Mouse (Mus musculus) hindbrain, embryonic 13.5 days (tissue): ENCODE measurements around the gene Tdrd7. TPM values are rescaled to one million over a fixed set of nuclear protein-coding genes. Genes with fewer than 3 reads are reported as not detected.
A peak's percentile ranks its signal among the peaks of the same experiment; 100 is the strongest.

Experiments
- ATAC-seq: fragments of 200-750 bp; cut with Nextera tagmentation; 2 replicates; pipeline ENCODE4 v1.8.0; 2017; ENCODE audit warnings: moderate TSS enrichment; ENCODE audit not compliant: low FRiP score
- H3K27ac ChIP-seq: fragments of 300-500 bp; sonication (generic); 2 replicates; pipeline ENCODE4 v1.5.1; 2015; ENCODE audit warnings: inconsistent platforms, mild to moderate bottlenecking, moderate library complexity
- H3K27me3 ChIP-seq: fragments of 300-500 bp; sonication (generic); 2 replicates; pipeline ENCODE4 v1.6.1; 2015; ENCODE audit warnings: mild to moderate bottlenecking, inconsistent platforms
- H3K36me3 ChIP-seq: fragments of 300-500 bp; sonication (generic); 2 replicates; pipeline ENCODE4 v1.6.1; 2015; ENCODE audit warnings: mild to moderate bottlenecking, inconsistent platforms
- H3K4me1 ChIP-seq: fragments of 300-500 bp; sonication (generic); replicated peaks from 2 replicates; pipeline ENCODE4 v1.6.1; 2015; ENCODE audit warnings: inconsistent platforms
- H3K4me2 ChIP-seq: fragments of 300-500 bp; sonication (generic); 2 replicates; pipeline ENCODE4 v1.6.1; 2015; ENCODE audit warnings: inconsistent platforms, mild to moderate bottlenecking, moderate library complexity
- H3K4me3 ChIP-seq: fragments of 300-500 bp; sonication (generic); 2 replicates; pipeline ENCODE4 v1.5.1; 2015; ENCODE audit warnings: mild to moderate bottlenecking, inconsistent platforms
- H3K9ac ChIP-seq: fragments of 300-500 bp; sonication (generic); 2 replicates; pipeline ENCODE4 v1.6.1; 2015; ENCODE audit warnings: mild to moderate bottlenecking, inconsistent platforms
- H3K9me3 ChIP-seq: fragments of 300-500 bp; sonication (generic); 2 replicates; pipeline ENCODE4 v1.6.1; 2016; ENCODE audit warnings: inconsistent platforms
- WGBS: fragments of 180-500 bp; shearing (Covaris S2); methylation state at CpG from one replicate; pipeline ENCODE4 v1.1.7; 2015; 5-methylcytosine and 5-hydroxymethylcytosine counted together
- polyA plus RNA-seq: library from polyadenylated mRNA; unstranded; fragments of >200 nt; fragmentation: Nextera tagmentation; extraction: Ambion mirVana; gene quantifications from 2 replicates; pipeline ENCODE4 v1.2.1, GENCODE M21; 2015

Tdrd7 gene
- polyA plus RNA-seq, 1 experiment from 2014 or later, result 21.0 TPM

GRCm38 (mm10) chr4:45956706-45957105, 8.4 kb upstream of the Tdrd7 start:
- H3K9ac ChIP-seq, result no peak overlapping the region
- no peak overlapping the region for H3K4me3 ChIP-seq
- no peaks in the 10 kb centered on the region for H3K9me3 ChIP-seq
- no peak for ATAC-seq
- no peaks in the 10 kb centered on the region for H3K27me3 ChIP-seq
- no peaks in the 10 kb centered on the region for H3K36me3 ChIP-seq
- H3K4me1 ChIP-seq, result no peaks in the 10 kb centered on the region
- 91% methylated on average over 4 of the region's 4 CpGs for WGBS
- no peak overlapping the region for H3K27ac ChIP-seq
- no peak overlapping the region for H3K4me2 ChIP-seq

GRCm38 (mm10) chr4:45965737-45966447, 758 bp downstream of the Tdrd7 start:
- 55% methylated on average over 13 of the region's 13 CpGs for WGBS
- Histone ChIP-seq H3K9ac (no peak overlapping the region), H3K4me1 (peaks cover 22% of the 10 kb centered on the region), H3K4me2 (no peak overlapping the region), H3K27me3 (peaks cover 13% of the 10 kb centered on the region), H3K4me3 (no peak overlapping the region), H3K27ac (no peak overlapping the region), H3K9me3 (no peaks in the 10 kb centered on the region), H3K36me3 (no peaks in the 10 kb centered on the region)
- ATAC-seq, result no peak

- 33% methylated on average over 6 of the region's 6 CpGs for WGBS
- no peak overlapping the region for H3K9ac ChIP-seq
- no peaks in the 10 kb centered on the region for H3K9me3 ChIP-seq
- no peak overlapping the region for H3K27ac ChIP-seq
- H3K4me2 ChIP-seq, result no peak overlapping the region
- H3K4me3 ChIP-seq, result no peak overlapping the region
- no peaks in the 10 kb centered on the region for H3K36me3 ChIP-seq
- peaks cover 22% of the 10 kb centered on the region for H3K4me1 ChIP-seq
- no peak for ATAC-seq
- H3K27me3 ChIP-seq, result peaks cover 17% of the 10 kb centered on the region
Observed at GRCm38 (mm10) chr4:45966716-45967115, 1.6 kb downstream of the Tdrd7 start.

GRCm38 (mm10) chr4:45967479-45968341, 2.6 kb downstream of the Tdrd7 start:
- no peak for ATAC-seq
- Histone ChIP-seq H3K27me3 (peaks cover 17% of the 10 kb centered on the region), H3K9me3 (no peaks in the 10 kb centered on the region), H3K36me3 (no peaks in the 10 kb centered on the region), H3K9ac (0 out of 2 replicates have a peak overlapping the region, but pooled peaks have one; percentile 9), H3K4me1 (peaks cover 24% of the 10 kb centered on the region), H3K4me2 (no peak overlapping the region), H3K4me3 (no peak overlapping the region), H3K27ac (peak overlapping the region; percentile 53; the same call in 1 of the 2 replicates)
- WGBS, result 25% methylated on average over 9 of the region's 9 CpGs

- no peak overlapping the region for H3K27ac ChIP-seq
- WGBS, result 80% methylated on average over 2 of the region's 2 CpGs
- H3K4me3 ChIP-seq, result no peak overlapping the region
- H3K36me3 ChIP-seq, result no peaks in the 10 kb centered on the region
- H3K27me3 ChIP-seq, result peaks cover 24% of the 10 kb centered on the region
- no peak overlapping the region for H3K9ac ChIP-seq
- ATAC-seq, result no peak
- H3K4me1 ChIP-seq, result peaks cover 33% of the 10 kb centered on the region
- no peaks in the 10 kb centered on the region for H3K9me3 ChIP-seq
- H3K4me2 ChIP-seq, result no peak overlapping the region
Observed at GRCm38 (mm10) chr4:45969051-45969450, 3.9 kb downstream of the Tdrd7 start.

DNA sequence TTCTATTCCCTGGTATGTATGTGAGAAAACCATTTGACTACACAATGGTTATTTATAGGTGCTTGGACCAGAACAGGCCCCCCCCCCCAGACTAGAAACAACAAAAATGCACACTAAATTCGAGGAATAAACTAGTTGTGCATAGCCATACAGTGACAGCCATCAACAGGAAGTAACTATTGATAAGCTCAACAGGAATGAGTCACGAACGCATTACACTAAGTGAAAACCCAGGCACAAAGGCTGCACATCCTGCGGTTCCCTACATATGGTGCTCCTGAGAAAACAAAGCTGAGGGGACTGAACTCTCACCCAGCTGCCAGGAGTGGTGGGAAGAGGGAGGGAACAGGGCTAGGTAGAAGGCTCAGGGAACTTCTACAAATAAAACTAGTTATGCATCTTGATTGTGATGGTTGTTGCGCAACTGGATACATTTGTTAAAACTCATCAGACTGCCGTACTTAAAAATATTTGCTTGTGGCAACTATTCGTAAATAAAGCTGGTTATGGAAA, 5.0 kb downstream of the Tdrd7 start:
- Histone ChIP-seq H3K9ac (no peak overlapping the region), H3K27me3 (peaks cover 32% of the 10 kb centered on the region), H3K4me2 (no peak overlapping the region), H3K9me3 (no peaks in the 10 kb centered on the region), H3K36me3 (no peaks in the 10 kb centered on the region), H3K4me1 (peaks cover 33% of the 10 kb centered on the region), H3K27ac (no peak overlapping the region), H3K4me3 (no peak overlapping the region)
- no peak for ATAC-seq
- 76% methylated on average over 7 of the region's 7 CpGs for WGBS

DNA sequence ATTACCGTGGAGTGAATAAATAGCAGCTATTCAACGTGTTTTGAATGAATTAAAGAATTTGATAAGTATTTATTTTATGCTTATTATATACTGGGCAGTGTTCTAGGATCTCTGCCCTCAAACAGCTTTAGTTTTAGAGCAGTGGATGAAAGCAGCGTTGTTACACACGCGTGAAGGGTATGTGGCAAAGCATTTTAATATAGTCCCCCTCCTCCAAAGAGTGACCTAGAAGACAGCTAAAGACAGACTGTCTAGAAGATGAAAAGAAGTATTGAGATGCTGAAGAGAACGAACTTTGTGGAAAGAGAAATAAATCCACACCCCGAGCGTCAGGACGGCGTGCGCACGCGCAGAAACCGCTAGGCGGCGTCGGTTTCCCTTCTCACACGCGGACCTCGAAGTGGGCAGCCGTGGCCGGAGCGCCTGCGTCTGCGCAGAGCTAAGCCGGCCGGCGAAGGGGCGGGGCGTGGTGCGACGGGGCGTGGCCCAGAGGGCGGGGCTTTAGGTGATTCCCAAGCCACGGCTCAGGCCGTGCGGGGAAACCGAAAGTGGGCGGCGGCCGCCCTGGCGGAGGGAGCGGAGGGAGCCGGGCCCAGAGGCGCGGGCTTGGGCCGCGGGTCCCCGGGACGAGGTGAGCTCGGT, 6.8 kb downstream of the Tdrd7 start:
- peak; percentile 98 for ATAC-seq
- H3K36me3 ChIP-seq, result no peaks in the 10 kb centered on the region
- H3K9me3 ChIP-seq, result no peaks in the 10 kb centered on the region
- H3K27me3 ChIP-seq, result peaks cover 29% of the 10 kb centered on the region
- peaks cover 25% of the 10 kb centered on the region for H3K4me1 ChIP-seq
- peak overlapping the region; percentile 83 for H3K4me3 ChIP-seq
- WGBS, result 3% methylated on average over 45 of the region's 51 CpGs
- peak overlapping the region; percentile 86 for H3K9ac ChIP-seq
- peak overlapping the region; percentile 83 for H3K4me2 ChIP-seq
- H3K27ac ChIP-seq, result peak overlapping the region; percentile 70; the same call in 1 of the 2 replicates

DNA sequence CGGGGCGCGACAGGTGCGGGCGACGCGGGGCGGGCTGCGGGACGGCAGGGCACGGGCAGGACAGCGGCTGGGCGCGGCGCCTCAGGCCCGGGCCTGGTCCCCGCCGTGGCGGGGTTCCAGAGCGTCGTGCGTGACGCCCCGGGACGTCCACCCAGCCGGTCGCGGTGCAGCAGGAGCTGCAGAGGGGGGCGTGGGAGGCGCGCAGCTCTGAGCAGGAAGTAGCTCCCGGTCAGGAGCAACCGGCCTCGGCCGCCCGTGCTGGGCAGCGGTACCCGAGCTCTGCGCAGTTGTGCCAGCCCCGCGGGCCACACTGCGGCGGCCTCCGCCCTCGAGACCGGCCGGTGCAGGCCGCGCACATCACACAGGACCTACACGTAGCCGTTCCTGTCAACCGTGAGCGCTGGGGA, 7.3 kb downstream of the Tdrd7 start:
- WGBS, result under 1% methylated on average over 30 of the region's 53 CpGs
- Histone ChIP-seq H3K27me3 (peaks cover 29% of the 10 kb centered on the region), H3K36me3 (no peaks in the 10 kb centered on the region), H3K4me2 (peak overlapping the region; percentile 83), H3K4me1 (peaks cover 22% of the 10 kb centered on the region), H3K9me3 (no peaks in the 10 kb centered on the region), H3K9ac (peak overlapping the region; percentile 86), H3K27ac (peak overlapping the region; percentile 70), H3K4me3 (peak overlapping the region; percentile 83)
- peak; percentile 88 for ATAC-seq

GRCm38 (mm10) chr4:45972951-45973350, 7.8 kb downstream of the Tdrd7 start:
- H3K4me3 ChIP-seq, result peak overlapping the region; percentile 83
- peak overlapping the region; percentile 70; the same call in 1 of the 2 replicates for H3K27ac ChIP-seq
- H3K4me2 ChIP-seq, result peak overlapping the region; percentile 83
- no peaks in the 10 kb centered on the region for H3K36me3 ChIP-seq
- no peaks in the 10 kb centered on the region for H3K9me3 ChIP-seq
- 40% methylated on average over 9 of the region's 9 CpGs for WGBS
- H3K9ac ChIP-seq, result peak overlapping the region; percentile 86
- H3K4me1 ChIP-seq, result peaks cover 17% of the 10 kb centered on the region
- H3K27me3 ChIP-seq, result peaks cover 29% of the 10 kb centered on the region
- ATAC-seq, result no peak

- Histone ChIP-seq H3K4me3 (no peak overlapping the region), H3K4me1 (peaks cover 10% of the 10 kb centered on the region), H3K27me3 (peaks cover 24% of the 10 kb centered on the region), H3K9me3 (no peaks in the 10 kb centered on the region), H3K27ac (no peak overlapping the region), H3K9ac (no peak overlapping the region), H3K36me3 (no peaks in the 10 kb centered on the region), H3K4me2 (no peak overlapping the region)
- WGBS, result 79% methylated on average over 6 of the region's 6 CpGs
- no peak for ATAC-seq
Observed at GRCm38 (mm10) chr4:45976931-45977667, 12.0 kb downstream of the Tdrd7 start.

GRCm38 (mm10) chr4:45979916-45980315, 14.8 kb downstream of the Tdrd7 start:
- 55% methylated on average over 2 of the region's 2 CpGs for WGBS

More at GRCm38 (mm10) chr4:45979916-45980315, 14.8 kb downstream of the Tdrd7 start:
- H3K9ac ChIP-seq, result no peak overlapping the region
- H3K4me3 ChIP-seq, result no peak overlapping the region
- no peaks in the 10 kb centered on the region for H3K36me3 ChIP-seq
- H3K27me3 ChIP-seq, result peaks cover 8% of the 10 kb centered on the region
- no peak overlapping the region for H3K4me2 ChIP-seq
- H3K9me3 ChIP-seq, result no peaks in the 10 kb centered on the region
- H3K27ac ChIP-seq, result no peak overlapping the region
- ATAC-seq, result no peak
- H3K4me1 ChIP-seq, result no peaks in the 10 kb centered on the region
